Mouse (Mus musculus) cerebellum, adult (tissue): Measurements from ENCODE around the gene Mob1a.
A peak's percentile ranks its signal among the peaks of the same experiment; 100 is the strongest.

Source experiments
- ATAC-seq: cut with Nextera tagmentation; 2 replicates; pipeline ENCODE4 v1.9.2; 2017; ENCODE audit warnings: mild to moderate bottlenecking, moderate library complexity, mixed read lengths; ENCODE audit not compliant: insufficient number of reproducible peaks, low FRiP score, low TSS enrichment

Mob1a gene

DNA sequence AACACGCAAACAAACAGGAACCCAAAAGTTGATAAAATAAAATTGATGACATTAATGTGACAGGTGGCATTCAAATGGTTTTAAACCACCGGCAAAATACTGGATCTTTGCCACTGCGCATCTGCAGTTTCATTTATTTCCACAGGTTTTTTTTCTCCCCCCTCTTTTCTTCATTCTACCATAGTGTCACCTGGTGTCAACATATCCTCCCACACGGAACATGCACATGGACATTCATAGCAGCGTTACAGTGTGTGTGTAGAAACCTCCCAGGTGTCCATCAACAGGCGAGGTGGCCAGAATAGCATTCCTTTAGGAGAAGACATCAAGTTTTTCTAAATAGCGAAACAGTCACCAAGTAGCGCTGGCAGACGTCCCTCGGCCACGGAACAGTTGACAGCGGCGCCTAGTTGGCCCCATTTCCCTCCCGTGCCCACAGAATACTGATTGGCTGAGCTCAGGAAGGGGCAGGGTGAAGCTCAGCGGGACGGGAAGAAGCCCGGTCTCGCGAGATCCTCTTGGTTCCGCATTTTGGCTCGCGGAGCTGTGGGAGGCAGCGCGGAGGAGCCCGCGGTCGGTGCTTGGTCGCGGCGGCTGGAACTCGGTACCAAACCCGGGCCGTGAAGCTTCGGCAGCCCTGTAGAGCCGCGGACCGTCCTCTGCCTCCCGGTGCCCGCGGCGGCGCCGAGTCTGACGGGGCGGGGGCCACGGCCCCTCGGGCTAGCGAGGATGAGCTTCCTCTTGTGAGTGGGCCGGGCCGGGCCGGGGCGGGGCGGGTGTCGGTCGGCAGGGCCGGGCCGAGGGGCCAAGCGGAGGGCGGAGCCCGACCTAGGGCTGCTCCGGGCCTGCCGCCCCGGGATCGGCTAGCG, at the start of gene Mob1a, which contains the start of gene Mthfd2:
Gene Mob1a (plus strand): TSS at position 492 of the 869 bp plus-strand sequence.
Gene Mthfd2 (minus strand): TSS at position 384 of the 869 bp plus-strand sequence.
- peak; percentile 99 for ATAC-seq

DNA sequence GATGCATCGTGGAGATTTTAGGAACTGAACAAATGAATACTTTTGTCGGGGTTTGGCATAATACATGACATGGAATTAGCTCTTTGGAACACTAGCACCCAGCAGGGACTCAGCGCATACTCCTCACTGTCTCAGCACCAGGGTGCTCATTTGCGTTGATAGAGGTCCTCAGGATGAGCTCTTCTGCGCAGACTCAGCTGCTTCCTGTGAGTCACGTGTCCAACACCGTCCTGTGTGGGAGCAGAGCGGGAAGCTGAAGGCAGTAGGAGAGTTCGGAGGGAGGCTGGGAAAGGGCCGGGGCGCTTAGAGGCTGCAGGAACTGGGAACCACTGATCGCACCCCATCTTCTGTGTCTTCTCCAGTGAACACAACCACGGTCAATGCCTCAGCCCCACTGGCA, 48.7 kb upstream of the Mob1a start:
- ATAC-seq, result no peak

DNA sequence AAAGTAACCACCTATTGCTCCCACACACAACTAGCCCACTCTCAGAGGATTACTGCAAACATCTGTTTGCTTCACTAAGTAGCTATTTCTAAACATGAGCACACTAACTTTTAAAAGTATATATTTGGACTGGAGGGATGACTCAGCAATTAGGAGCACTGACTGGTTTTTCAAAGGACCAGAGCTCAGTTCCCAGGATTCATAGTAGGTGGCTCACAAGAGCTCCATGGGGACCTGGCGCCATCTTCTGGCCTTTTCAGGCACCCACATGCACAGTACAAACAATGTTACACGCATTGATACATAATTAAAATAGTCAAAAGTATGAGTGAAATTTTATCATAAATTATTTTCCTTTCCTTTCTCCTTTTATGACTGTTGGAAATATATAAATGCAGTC, 46.9 kb upstream of the Mob1a start:
- no peak for ATAC-seq

DNA sequence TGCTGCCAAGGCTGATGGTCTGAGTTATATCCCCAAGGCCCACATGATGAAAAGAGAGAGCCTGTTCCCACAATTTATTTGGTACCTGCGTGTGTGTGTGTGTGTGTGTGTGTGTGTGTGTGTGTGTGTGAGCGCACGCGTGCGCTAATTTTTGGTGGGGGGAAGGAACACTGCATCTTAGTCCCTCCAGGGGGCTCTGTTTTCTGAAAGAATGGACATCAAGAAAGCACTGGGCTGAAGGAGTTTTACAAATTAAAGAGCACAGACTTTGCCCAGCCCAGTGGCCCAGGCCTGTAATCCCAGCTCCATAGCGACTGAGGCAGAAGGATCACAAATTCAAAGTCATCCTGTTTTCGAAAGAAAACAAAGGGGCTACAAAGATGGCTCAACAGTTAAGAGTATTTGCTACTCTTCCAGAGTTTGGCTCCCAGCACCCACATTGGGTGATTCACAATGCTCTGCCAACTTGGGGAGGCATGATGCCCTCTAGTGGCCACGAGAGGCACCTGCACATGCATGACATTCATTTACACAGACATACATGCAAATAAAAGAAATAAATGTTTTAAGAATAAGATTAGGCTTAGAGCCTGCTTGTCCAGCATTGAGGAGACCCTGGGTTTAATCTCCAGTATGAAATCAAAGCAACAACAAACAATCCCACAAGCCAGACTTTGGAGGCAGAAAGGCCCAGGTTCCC, 45.4 kb upstream of the Mob1a start:
- ATAC-seq, result no peak

DNA sequence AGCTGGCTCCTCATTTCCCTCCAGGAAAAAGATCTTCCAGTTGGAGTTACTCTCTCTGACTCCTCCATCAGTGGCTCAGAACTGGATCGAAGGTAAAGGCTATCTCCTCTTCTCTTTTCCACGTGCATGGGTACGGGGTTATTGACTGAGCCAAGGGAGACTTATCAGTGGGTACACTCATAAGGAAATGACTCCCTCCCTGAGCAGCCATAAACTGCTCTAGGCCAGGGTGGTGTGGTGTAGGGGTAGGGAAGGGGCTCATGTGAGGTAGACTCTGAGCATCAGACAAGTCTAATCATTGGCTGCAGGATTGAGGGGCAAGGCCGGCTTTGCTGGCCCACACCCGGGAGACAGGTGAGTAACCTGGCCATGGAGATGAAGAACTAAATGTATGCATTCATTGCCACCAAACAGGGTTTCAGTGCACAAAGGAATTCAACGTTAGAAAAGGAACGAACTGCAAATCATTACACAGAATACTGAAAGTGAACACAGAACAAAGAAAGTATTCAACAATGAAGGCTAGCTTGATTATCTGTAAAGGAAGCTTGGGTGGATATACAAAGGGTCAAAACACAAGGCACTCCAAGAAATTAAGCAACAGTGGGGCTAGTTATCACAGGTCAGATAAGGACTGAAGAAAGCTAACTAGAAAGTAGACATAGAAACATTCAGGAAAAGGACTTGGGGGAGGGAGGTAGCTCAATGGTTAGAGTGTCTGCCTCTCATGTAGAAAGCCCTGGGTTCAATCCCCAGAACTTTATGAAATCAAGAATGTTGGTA, 25.2 kb upstream of the Mob1a start:
- no peak for ATAC-seq

DNA sequence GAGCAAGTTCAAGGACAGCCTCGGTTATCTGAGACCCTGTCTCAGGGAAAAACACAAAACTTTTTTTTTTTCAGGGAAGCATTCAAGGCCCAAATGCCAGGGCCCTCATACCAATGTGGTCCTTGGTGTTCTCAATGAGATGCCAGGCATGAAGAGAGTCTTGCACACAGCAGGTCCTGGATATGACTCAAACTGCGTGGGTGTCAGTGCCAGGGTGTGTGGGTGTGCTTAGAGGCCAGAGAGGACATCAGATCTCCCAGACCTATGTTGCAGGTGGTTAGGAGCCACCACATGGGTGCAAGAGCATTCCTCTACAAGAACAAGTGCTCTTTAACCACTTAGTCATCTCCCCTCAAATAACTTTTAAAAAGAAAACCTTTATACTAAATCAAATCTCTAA, 24.5 kb upstream of the Mob1a start:
- ATAC-seq, result no peak

DNA sequence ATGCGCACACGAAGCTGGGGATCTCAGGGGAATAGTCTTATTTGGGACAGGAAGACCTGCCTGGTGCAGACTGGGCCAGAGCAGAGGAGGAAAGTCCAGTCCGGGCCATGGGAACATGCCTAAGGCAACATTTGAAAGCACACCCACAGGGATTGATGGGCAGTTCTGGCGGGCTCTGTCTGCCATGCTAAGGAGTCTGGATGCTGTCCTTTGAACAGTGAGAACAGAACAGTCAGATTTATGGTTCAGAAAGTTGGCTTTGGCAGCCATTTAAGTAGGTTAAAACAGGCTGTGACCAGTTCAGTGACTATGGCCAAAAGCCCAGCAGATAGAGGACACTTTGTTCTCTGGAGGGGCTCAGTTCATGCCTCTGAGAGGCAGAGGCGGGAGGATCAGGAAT, 23.6 kb upstream of the Mob1a start:
- no peak for ATAC-seq

DNA sequence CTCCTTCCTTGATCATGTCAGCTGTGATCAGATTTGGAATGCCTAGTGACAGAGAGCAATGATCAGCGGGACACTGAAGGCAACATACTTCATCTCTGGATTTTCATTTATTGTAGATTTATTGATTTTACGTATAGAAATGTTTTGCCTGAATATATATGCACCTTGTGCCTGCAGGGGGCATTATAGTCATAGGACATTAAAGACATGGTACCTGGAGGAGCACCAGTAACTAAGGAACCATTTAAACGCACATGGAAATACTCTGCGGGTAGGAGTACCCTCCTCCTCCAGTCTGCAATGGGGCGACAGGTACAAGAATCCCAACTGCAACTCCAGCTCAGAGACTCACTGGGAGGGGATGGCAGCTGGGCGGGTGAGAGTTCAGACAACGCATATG, 16.8 kb upstream of the Mob1a start:
- no peak for ATAC-seq

DNA sequence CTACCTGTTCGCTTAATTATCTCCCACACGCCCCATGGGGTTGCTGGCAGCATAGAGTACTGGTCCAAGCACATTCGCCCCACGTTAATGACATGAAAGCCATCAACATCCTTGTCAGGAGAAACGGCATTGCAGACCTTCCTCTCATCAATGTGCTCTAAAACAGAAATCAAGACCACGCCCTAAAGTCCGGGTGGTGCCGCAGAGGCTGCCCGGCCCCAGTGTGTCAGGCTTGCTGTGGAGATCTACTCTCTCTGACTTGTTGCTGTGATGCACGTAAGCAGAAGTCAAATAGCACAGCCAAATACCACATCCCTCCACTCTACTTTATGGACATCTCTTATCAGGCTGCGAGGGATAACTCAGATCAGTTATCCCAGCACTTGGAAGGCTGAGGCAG, 14.6 kb upstream of the Mob1a start:
- ATAC-seq, result no peak

DNA sequence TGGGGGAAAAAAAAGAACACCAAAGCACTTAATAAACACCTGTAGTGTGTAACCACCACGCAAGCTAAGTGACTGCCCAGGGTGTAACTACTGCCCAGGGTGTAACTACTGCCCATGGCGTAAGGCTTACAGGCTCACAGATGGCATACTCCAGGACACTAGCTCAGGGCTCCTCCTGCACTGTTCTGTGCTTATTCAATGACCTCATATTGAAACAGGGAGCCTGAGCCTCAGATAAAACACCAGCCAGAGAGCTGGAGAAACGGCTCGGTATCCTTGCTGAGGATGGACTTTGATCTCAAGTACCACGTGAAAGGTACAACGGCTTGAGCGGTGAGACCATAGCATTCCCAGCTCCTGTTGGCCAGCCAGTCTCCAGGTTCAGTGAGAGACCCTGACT, 13.8 kb upstream of the Mob1a start:
- no peak for ATAC-seq

DNA sequence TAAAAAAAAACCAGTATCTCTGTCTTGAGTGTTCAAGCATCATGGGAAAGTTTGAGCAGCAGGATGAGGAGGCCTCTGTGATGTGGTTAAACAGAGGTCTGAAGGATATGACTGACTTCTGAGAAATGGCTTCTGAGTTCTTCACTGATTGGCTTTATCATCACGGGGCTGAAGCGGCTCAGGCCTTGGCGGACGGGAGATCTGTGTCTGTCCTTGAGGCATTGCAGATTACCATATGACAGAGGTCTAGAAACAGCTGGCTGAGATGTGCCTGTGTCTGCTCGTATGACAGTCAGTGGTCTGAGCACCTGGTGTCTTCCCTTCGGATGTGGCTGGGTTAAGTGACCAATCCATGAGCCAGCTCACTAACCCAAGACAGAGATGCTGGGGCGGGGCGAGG, 13.3 kb upstream of the Mob1a start:
- no peak for ATAC-seq

DNA sequence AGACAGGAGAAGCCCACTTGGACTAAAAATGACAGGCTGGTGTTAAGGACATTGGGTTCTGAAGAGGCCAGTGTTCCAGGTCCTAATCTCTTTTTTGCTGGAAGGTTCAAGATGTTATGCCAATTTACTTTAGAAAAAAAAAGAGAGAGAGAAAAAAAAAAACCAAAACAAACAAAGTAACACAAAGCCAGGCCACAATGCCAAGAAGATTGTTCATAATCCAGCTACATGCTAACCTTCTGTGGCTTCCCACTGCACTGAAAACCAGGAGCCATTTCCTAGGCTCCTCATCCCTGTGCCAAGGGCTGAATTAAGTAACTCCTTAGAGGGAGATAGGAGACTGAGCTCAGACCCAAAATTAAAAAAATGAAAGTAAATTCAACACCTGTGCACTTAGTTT, 10.5 kb upstream of the Mob1a start:
- no peak for ATAC-seq

DNA sequence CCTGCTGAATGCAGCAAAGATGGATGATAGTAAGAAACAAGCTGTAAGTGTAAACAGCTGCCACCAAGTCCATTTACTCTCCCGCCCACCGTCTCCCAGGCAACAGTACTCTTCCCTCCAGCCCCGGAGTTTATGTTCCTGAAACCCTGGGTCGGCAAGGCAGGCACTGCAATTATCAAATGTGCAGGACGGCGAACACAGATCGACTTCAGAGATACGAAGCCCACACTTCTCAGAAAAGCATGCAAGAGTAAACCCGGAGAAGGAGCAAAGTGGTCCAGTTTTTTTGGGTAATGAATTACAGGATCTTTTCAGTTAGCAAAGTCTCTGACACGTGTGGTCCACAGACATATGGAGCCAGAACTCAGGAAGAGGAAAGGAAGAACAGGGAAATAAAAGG, 9.8 kb upstream of the Mob1a start:
- no peak for ATAC-seq

DNA sequence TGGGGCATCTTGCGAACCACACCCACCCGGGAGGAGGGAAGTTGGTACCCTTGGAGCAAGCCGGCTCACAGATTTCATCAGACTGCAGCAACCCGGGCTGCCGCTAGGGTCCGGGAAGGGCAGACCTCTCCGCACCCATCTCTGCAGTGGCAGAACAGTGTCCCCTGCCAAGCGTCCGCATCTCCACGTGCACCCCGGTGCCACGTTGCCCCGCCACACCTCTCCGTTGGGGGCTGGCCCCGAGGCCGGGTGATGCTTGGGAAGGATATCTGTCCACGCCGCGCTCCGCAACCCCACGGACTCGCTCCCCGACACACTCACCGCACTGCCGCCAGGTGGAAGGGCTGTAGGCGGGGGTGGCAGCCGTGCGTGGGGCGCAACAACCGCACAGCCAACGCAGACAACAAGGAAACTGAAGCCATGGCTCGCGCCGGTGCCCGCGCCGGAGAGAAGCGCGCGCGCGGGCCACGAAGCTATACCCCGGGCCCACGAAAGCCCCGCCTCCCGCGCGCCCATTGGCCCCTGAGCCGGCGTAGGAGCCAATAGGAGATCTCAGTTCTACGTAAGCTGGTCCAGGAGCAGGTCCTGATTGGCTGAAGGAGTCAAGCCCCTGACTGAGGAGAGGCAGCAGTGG, 8.6 kb upstream of the Mob1a start:
- peak; percentile 100 for ATAC-seq

DNA sequence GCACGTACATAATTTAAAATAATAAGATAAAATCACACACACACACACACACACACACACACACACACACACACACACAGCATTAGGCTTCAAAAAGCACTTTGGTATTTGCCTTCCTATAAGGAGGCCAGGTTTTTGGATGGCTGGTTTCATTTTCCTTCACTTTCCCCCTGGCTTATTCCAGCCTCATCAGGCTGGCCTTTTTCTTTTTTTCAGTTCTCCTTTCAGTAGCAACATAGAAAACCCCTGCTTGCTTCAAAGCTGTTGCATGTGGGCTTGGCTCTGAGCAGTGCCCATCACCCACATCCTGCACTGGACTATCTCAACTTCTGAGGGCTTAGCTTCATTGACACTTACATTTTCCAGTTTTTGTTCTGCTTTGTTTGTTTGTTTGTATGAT, 3.9 kb upstream of the Mob1a start:
- ATAC-seq, result no peak

DNA sequence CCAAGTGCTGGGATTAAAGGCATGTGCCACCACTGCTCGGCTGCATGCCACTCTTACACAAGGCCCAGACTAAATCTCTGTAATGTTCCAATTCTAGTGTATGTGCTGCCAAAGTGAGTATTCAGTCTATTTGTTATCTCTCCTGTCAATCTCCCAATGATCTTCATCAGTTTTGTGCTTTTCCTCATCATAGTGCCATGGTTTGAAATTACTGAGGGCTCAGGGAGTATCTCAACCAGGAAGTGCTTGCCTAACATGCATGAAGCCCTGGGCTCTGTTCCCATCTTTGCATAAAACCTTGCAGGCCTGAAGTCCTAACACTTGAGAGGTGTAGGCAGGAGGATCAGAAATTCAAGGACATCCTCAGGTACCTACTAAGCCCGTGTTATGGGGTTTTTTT, 3.0 kb upstream of the Mob1a start:
- no peak for ATAC-seq

DNA sequence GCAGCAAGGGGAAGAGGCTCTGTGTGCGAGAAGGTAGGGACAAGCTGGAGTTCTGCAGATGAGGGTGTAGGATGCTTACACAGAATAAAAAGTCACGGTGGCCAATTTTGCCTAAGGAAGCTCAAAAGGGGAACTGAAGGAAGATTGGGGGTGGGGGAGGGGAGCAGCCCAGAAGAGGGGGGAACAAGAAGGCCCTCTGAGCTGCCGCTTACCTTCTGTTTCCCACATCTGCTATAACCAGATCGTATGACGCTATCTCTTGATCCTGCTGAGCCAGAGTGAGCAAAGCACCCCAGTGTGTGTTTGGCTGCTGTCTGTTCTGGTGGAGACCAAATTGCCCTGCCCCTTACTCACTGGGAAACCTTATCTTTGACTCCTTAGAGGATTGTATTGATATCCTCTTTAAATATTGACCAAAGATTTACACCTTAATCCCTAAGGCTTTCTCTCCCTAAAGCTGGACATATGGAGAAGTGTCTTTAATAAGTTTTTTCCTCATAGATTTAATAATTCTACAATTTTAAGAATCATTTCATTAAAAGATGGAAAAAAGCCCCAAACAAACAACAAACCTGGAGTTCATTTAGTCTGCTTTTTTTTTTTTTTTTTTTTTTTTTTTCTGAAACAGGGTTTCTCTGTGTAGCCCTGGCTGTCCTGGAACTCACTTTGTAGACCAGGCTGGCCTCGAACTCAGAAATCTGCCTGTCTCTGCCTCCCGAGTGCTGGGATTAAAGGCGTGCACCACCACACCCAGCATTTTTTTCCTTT, 2.0 kb upstream of the Mob1a start:
- no peak for ATAC-seq

DNA sequence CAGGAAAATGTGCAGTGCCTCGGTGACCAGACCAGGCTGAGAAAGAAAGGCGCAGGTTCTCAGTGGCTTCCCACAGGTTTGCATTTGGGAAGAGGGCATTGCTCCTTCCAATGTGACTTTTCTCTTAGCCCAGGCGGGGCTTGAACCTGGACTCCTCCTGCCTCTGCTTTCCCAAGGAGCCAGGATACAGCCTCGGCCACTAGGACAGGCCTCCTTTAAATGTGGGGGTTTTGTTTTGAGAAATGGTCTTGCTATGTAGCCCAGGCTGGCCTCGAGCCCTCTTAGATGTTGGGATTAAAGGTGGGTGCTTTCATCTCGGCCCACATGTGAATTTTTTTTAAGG, 549 bp downstream of the Mob1a start:
- ATAC-seq, result no peak

DNA sequence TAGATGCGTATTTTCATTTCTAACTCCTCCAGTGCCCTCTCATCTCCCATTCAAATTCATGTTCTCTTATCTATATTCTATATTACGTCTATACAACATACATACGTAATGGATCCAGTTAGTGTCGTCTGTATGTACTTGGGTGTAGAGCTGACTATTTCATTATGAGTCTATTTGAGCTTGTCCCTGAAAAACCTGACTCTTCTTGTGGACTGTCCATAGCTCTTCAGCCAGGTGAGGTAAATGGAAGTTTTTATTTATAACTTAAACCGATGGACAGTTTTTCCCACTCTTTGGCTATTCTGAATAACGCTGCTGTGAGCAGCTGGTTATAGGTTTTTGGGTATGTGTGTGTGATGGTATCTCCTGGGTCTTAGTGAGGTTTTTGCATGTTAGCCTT, 945 bp downstream of the Mob1a start:
- no peak for ATAC-seq

DNA sequence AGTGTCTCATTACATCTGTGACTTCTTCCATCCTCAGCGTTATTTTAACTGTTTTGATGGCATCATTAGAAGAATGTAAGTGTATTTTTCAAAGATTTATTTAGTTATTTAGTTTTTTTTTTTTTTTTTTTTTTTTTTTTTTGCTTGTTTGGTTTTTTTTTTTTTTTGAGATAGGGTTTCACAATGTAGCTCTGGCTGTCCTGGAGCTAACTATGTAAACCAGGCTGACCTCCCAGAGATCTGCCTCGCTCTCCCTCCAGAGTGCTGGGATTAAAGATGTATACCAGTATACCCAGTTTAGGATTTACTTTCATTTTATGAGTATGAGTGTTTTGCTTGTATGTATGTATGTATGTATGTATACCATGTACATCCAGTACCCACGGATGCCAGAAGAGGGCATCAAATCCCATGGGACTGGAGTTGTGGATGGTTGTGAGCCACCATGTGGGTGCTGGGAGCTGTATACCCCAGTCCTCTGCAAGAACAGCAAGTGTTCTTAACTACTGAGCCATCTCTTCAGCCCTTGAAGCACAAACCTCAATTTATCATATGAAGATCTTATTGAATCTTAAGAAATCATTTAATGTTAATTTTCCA, 1.9 kb downstream of the Mob1a start:
- no peak for ATAC-seq
